20 mouse cellular contexts compared by ENCODE assay signal in the genomic region with DNA sequence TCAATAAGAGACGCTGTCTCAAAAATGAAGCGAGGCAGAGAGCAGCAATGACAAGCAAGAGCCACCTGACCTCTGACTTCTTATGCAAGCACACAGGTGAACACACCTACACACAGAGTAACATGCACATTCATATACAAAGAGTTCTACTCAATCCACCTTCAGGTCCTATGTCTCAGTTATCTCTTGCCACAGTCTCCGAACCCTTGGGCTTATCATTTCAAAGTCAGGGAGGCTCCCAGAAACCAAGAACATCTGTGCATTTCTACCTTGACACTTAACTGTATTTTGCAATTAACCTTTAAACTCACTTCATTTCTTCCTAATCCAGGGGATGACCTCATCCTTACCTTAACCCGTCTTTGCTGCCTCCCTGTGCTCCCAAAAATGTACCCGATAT. TPM values are rescaled to one million over a fixed set of nuclear protein-coding genes. Genes with fewer than 3 reads are reported as not detected.
DNase-seq lines count a peak whose midpoint lies in the region; ATAC-seq and TF ChIP-seq lines count a peak whose summit lies in the region.
"Had no signal": no experiment of that assay in that cellular context is flagged by ENCODE, and none has a peak within 500 bp of the region (broad histone marks: within the 10 kb centered on the region; RNA-seq: fewer than 3 reads in every experiment).

No protein-coding gene starts in this region.

- H3K9me3 ChIP-seq in liver, embryonic 14.5 days (ENCODE audit: control insufficient read depth, low read length): no peaks in the 10 kb centered on the region
- H3K9me3 ChIP-seq: embryonic facial prominence, embryonic 10.5 days; forebrain, embryonic 12.5 days; heart, embryonic 10.5 days; hindbrain, embryonic 12.5 days had no signal

- ATAC-seq in erythroblast, adult 5-6 weeks (replicated peaks; ENCODE audit: low FRiP score, poor library complexity, severe bottlenecking): peak; percentile 45
- peak; percentile 44 for ATAC-seq in liver, embryonic 14.5 days (ENCODE audit: insufficient read depth)
- peak; percentile 24; the same call in 1 of the 2 replicates for ATAC-seq in megakaryocyte progenitor cell, adult 5-6 weeks (replicated peaks; ENCODE audit: poor library complexity)
- ATAC-seq: forebrain, embryonic 16.5 days had no signal

- H3K4me2 ChIP-seq in liver, embryonic 14.5 days (ENCODE audit: low read depth): peak overlapping the region; percentile 76
- H3K4me2 ChIP-seq: forebrain, embryonic 12.5 days; hindbrain, embryonic 12.5 days had no signal

- H3K9ac ChIP-seq in liver, adult 2 months (ENCODE audit: low read depth, low read length): no peak overlapping the region
- peak overlapping the region; percentile 59; the same call in 1 of the 2 replicates for H3K9ac ChIP-seq in liver, embryonic 14.5 days (replicated peaks)
- H3K9ac ChIP-seq: forebrain, embryonic 12.5 days; hindbrain, embryonic 12.5 days had no signal

- H3K36me3 ChIP-seq in liver, adult 2 months (ENCODE audit: control insufficient read depth, insufficient read depth, low read length): no peaks in the 10 kb centered on the region
- no peaks in the 10 kb centered on the region for H3K36me3 ChIP-seq in liver, embryonic 14.5 days (replicated peaks; ENCODE audit: control insufficient read depth, insufficient read depth, low read depth)
- H3K36me3 ChIP-seq: embryonic facial prominence, embryonic 10.5 days; forebrain, embryonic 12.5 days; heart, embryonic 10.5 days; hindbrain, embryonic 12.5 days had no signal

- TF ChIP-seq CTCF in liver, adult 2 months (IDR thresholded peaks at IDR 0.05; ENCODE audit: low read depth, low read length): no peak
- TF ChIP-seq CTCF in liver, embryonic 14.5 days (IDR thresholded peaks at IDR 0.05; ENCODE audit: low read depth): no peak

- no peak for TF ChIP-seq POLR2A in liver, adult 2 months (IDR thresholded peaks at IDR 0.05; ENCODE audit: extremely low read depth, insufficient read depth, low read length)

- TF ChIP-seq EP300 in liver, embryonic 14.5 days (IDR thresholded peaks at IDR 0.05; ENCODE audit: low read depth): peak; percentile 85

- peaks cover 3% of the 10 kb centered on the region; the same call in 1 of the 2 replicates for H3K79me2 ChIP-seq in liver, adult 2 months (ENCODE audit: control insufficient read depth, insufficient read depth, low read length)

- H3K27me3 ChIP-seq in liver, adult 2 months (ENCODE audit: control insufficient read depth, insufficient read depth, low read length): no peaks in the 10 kb centered on the region
- no peaks in the 10 kb centered on the region for H3K27me3 ChIP-seq in liver, embryonic 14.5 days (ENCODE audit: control insufficient read depth, insufficient read depth, low read length)

- H3K4me3 ChIP-seq in liver, adult 2 months (ENCODE audit: insufficient read depth, low read depth, low read length): no peak overlapping the region
- peak overlapping the region in 1 of 2 experiments; percentile 28; a peak in 2 of 4 replicates for H3K4me3 ChIP-seq in liver, embryonic 14.5 days (ENCODE audit: insufficient read depth in 1 of 2, low read depth in 2 of 2, low read length in 2 of 2)
- H3K4me3 ChIP-seq: embryonic facial prominence, embryonic 10.5 days; forebrain, embryonic 12.5 days; heart, embryonic 10.5 days; hindbrain, embryonic 12.5 days had no signal

- H3K27ac ChIP-seq in liver, adult 2 months (replicated peaks; ENCODE audit: insufficient read depth, low read depth, low read length): no peak overlapping the region
- H3K27ac ChIP-seq in liver, embryonic 14.5 days: peak overlapping the region; percentile 90
- H3K27ac ChIP-seq: embryonic facial prominence, embryonic 10.5 days; forebrain, embryonic 12.5 days; heart, embryonic 10.5 days; hindbrain, embryonic 12.5 days had no signal

- H3K4me1 ChIP-seq in liver, adult 2 months (ENCODE audit: control insufficient read depth, insufficient read depth, low read length): peaks cover 6% of the 10 kb centered on the region; the same call in 1 of the 2 replicates
- peaks cover 47 to 50% of the 10 kb centered on the region in 2 experiments for H3K4me1 ChIP-seq in liver, embryonic 14.5 days (replicated peaks; ENCODE audit: control insufficient read depth in 2 of 2, insufficient read depth in 2 of 2, low read length in 1 of 2)

- peak; percentile 53 for DNase-seq in liver, adult 2 months (ENCODE audit: extremely low read depth, low read depth, low spot score)
- DNase-seq in liver, embryonic 14.5 days (ENCODE audit: low read depth in 3 of 3, low spot score in 3 of 3): peak in 2 of 3 experiments; percentile 73 to 74
- DNase-seq in retina, postnatal 1 day: no peak
- DNase-seq in urinary bladder, postnatal 36 days (ENCODE audit: low spot score in 2 of 2): no peak
- no peak for DNase-seq in urinary bladder, adult 18-20 months (ENCODE audit: low spot score in 2 of 2)
- DNase-seq in adrenal gland, postnatal 14 days: no peak
- DNase-seq: adrenal gland, postnatal 10 days; cerebellum, adult 18-20 months; cerebellum, adult 9-11 months; gastrocnemius, postnatal 10 days; heart, adult 18-20 months; heart, postnatal 10 days; heart, postnatal 4 days had no signal

- WGBS in liver, adult 2 months: 62% methylated on average over 5 of the region's 5 CpGs
- WGBS in liver, embryonic 14.5 days (ENCODE audit: insufficient replicate concordance): 30% methylated on average over 5 of the region's 5 CpGs

RNA-seq across cellular contexts. Expression of gene Tmem56, which starts 15.6 kb away (rescaled TPM):
- total RNA-seq in erythroblast, adult 5-6 weeks (2015; ENCODE audit: low replicate concordance): 11.0 and 16.3 TPM in 2 replicates
- 14.1 and 16.7 TPM in 2 replicates for total RNA-seq in erythroblast, adult 5-6 weeks (2017; ENCODE audit: low replicate concordance)
- 130 and 150 TPM in 2 replicates for total RNA-seq in liver, adult 2 months (2014; rRNA removed)
- polyA plus RNA-seq in liver, adult 2 months (2012; rRNA removed): 24.1 and 27.2 TPM in 2 replicates
- polyA plus RNA-seq in liver, embryonic 14.5 days (2012; rRNA removed): 11.8 and 13.5 TPM in 2 replicates
- polyA plus RNA-seq in liver, embryonic 14.5 days (2014; fragmentation: Nextera tagmentation; extraction: Ambion mirVana): 25.3 and 25.9 TPM in 2 replicates
- total RNA-seq in megakaryocyte progenitor cell, adult 5-6 weeks (2015): 5.7 and 8.2 TPM in 2 replicates
- 4.6 and 5.0 TPM in 2 replicates for total RNA-seq in megakaryocyte progenitor cell, adult 5-6 weeks (2017)
- total RNA-seq in adrenal gland, postnatal 14 days (2021): 24.9 and 35.0 TPM in 2 replicates

RNA-seq across cellular contexts. Expression of gene Alg14, which starts 24.3 kb away (rescaled TPM):
- 0.84 and 3.1 TPM in 2 replicates for total RNA-seq in erythroblast, adult 5-6 weeks (2015; ENCODE audit: low replicate concordance)
- 1.8 and 3.1 TPM in 2 replicates for total RNA-seq in erythroblast, adult 5-6 weeks (2017; ENCODE audit: low replicate concordance)
- total RNA-seq in liver, adult 2 months (2014; rRNA removed): 12.6 and 14.3 TPM in 2 replicates
- polyA plus RNA-seq in liver, adult 2 months (2012; rRNA removed): 23.4 and 24.3 TPM in 2 replicates
- polyA plus RNA-seq in liver, embryonic 14.5 days (2012; rRNA removed): 6.5 and 10.4 TPM in 2 replicates
- 16.2 and 18.8 TPM in 2 replicates for polyA plus RNA-seq in liver, embryonic 14.5 days (2014; fragmentation: Nextera tagmentation; extraction: Ambion mirVana)
- total RNA-seq in megakaryocyte progenitor cell, adult 5-6 weeks (2015): 16.0 and 24.2 TPM in 2 replicates
- total RNA-seq in megakaryocyte progenitor cell, adult 5-6 weeks (2017): 12.2 and 16.5 TPM in 2 replicates
- total RNA-seq in adrenal gland, postnatal 14 days (2021): 37.2 and 37.9 TPM in 2 replicates

Comparison
In these comparisons a context has a peak if more than half of its experiments do, and no peak if none do; other contexts are left out.
1. DNase-seq: peak in liver, adult 2 months (single experiment) and liver, embryonic 14.5 days (2 of 3); none in retina, postnatal 1 day (single experiment), urinary bladder, postnatal 36 days (0 of 2), urinary bladder, adult 18-20 months (0 of 2) and adrenal gland, postnatal 14 days (single experiment).
2. Peak in every context shown above with its lines, with median percentiles within 50 percentile points of each other: ATAC-seq.